Mouse (Mus musculus) liver, embryonic 16.5 days (tissue): ENCODE data around the gene Mrpl33. TPM values are rescaled to one million over a fixed set of nuclear protein-coding genes. Genes with fewer than 3 reads are reported as not detected.

Experiments used
- ATAC-seq: fragments of 200-750 bp; cut with Nextera tagmentation; 2 replicates; pipeline ENCODE4 v1.8.0; 2017; ENCODE audit warnings: low read depth, mild to moderate bottlenecking, moderate number of reproducible peaks, moderate library complexity
- H3K27ac ChIP-seq: fragments of 300-500 bp; sonication (generic); 2 replicates; pipeline ENCODE4 v1.5.1; 2014; ENCODE audit warnings: mild to moderate bottlenecking, low read length
- H3K27me3 ChIP-seq: fragments of 300-500 bp; sonication (generic); 2 replicates; pipeline ENCODE4 v1.6.1; 2014; ENCODE audit warnings: low read depth, low read length, mixed read lengths; ENCODE audit not compliant: control insufficient read depth, insufficient read depth
- H3K36me3 ChIP-seq: fragments of 300-500 bp; sonication (generic); 2 replicates; pipeline ENCODE4 v1.6.1; 2014; ENCODE audit warnings: mild to moderate bottlenecking; ENCODE audit not compliant: control insufficient read depth, insufficient read depth
- H3K4me1 ChIP-seq: fragments of 300-500 bp; sonication (generic); 2 replicates; pipeline ENCODE4 v1.6.1; 2014; ENCODE audit warnings: low read depth, low read length, mixed read lengths; ENCODE audit not compliant: control insufficient read depth
- H3K4me2 ChIP-seq: fragments of 300-500 bp; sonication (generic); 2 replicates; pipeline ENCODE4 v1.6.1; 2014; ENCODE audit warnings: low read depth, low read length, mixed read lengths
- H3K4me3 ChIP-seq: fragments of 300-500 bp; sonication (generic); 2 replicates; pipeline ENCODE4 v1.5.1; 2014; ENCODE audit warnings: low read depth, mild to moderate bottlenecking, low read length
- H3K9ac ChIP-seq: fragments of 300-500 bp; sonication (generic); 2 replicates; pipeline ENCODE4 v1.6.1; 2014; ENCODE audit warnings: low read depth, low read length
- H3K9me3 ChIP-seq: fragments of 300-500 bp; sonication (generic); replicated peaks from 2 replicates; pipeline ENCODE4 v1.6.1; 2016; ENCODE audit warnings: low read length; ENCODE audit not compliant: control insufficient read depth
- WGBS: fragments of 180-500 bp; shearing (Covaris S2); extraction: QIAGEN DNeasy Blood & Tissue Kit; methylation state at CpG from one replicate; pipeline ENCODE4 v1.1.7; 2014; ENCODE audit not compliant: insufficient replicate concordance; 5-methylcytosine and 5-hydroxymethylcytosine counted together
- polyA plus RNA-seq: library from polyadenylated mRNA; unstranded; fragments of >200 nt; fragmentation: Nextera tagmentation; extraction: Ambion mirVana; gene quantifications from 2 replicates; pipeline ENCODE4 v1.2.1, GENCODE M21; 2015

Mrpl33 gene
- 141 and 152 TPM in 2 replicates for polyA plus RNA-seq

GRCm38 (mm10) chr5:31596481-31597429, at the start of gene Mrpl33:
Mrpl33 (plus strand) TSS chr5:31596935.
- Histone ChIP-seq H3K4me3 (peak within 1 kb of the TSS; percentile 44), H3K4me1 (peaks cover 4% of the 10 kb centered on the region; the same call in 1 of the 2 replicates), H3K9me3 (no peaks in the 10 kb centered on the region), H3K36me3 (no peaks in the 10 kb centered on the region), H3K4me2 (peak within 1 kb of the TSS; percentile 62), H3K27ac (no peak within 1 kb of the TSS), H3K9ac (peak within 1 kb of the TSS; percentile 30; the same call in 1 of the 2 replicates), H3K27me3 (no peaks in the 10 kb centered on the region)
- WGBS = 7% methylated on average over 26 of the region's 26 CpGs
- ATAC-seq = 0 out of 2 replicates have a peak, but pooled peaks have one; percentile 24

GRCm38 (mm10) chr5:31559401-31559800, 37.3 kb upstream of the Mrpl33 start:
- Histone ChIP-seq H3K4me3 (no peak overlapping the region), H3K4me1 (no peaks in the 10 kb centered on the region)
- WGBS = 42% methylated on average over 1 of the region's 1 CpGs

GRCm38 (mm10) chr5:31560352-31560751, 36.4 kb upstream of the Mrpl33 start:
- ATAC-seq = no peak
- Histone ChIP-seq H3K4me1 (no peaks in the 10 kb centered on the region), H3K36me3 (no peaks in the 10 kb centered on the region; the same call in 1 of the 2 replicates), H3K4me3 (no peak overlapping the region), H3K27ac (no peak overlapping the region), H3K27me3 (no peaks in the 10 kb centered on the region), H3K4me2 (no peak overlapping the region), H3K9me3 (no peaks in the 10 kb centered on the region), H3K9ac (no peak overlapping the region)
- WGBS = 81% methylated on average over 2 of the region's 2 CpGs

More at GRCm38 (mm10) chr5:31559401-31559800, 37.3 kb upstream of the Mrpl33 start:
- ATAC-seq = no peak
- no peak overlapping the region for H3K9ac ChIP-seq
- H3K4me2 ChIP-seq = no peak overlapping the region
- no peak overlapping the region for H3K27ac ChIP-seq
- no peaks in the 10 kb centered on the region for H3K9me3 ChIP-seq
- H3K36me3 ChIP-seq = peaks cover 2% of the 10 kb centered on the region
- H3K27me3 ChIP-seq = no peaks in the 10 kb centered on the region

GRCm38 (mm10) chr5:31562036-31562666, 34.6 kb upstream of the Mrpl33 start:
- Histone ChIP-seq H3K4me2 (no peak overlapping the region), H3K4me3 (no peak overlapping the region), H3K27ac (no peak overlapping the region), H3K4me1 (no peaks in the 10 kb centered on the region), H3K36me3 (no peaks in the 10 kb centered on the region; the same call in 1 of the 2 replicates), H3K9ac (no peak overlapping the region), H3K9me3 (no peaks in the 10 kb centered on the region), H3K27me3 (no peaks in the 10 kb centered on the region)
- no peak for ATAC-seq
- 65% methylated on average over 7 of the region's 7 CpGs for WGBS

GRCm38 (mm10) chr5:31563496-31563895, 33.2 kb upstream of the Mrpl33 start:
- H3K36me3 ChIP-seq = no peaks in the 10 kb centered on the region; the same call in 1 of the 2 replicates
- no peak overlapping the region for H3K27ac ChIP-seq
- H3K9ac ChIP-seq = no peak overlapping the region

GRCm38 (mm10) chr5:31563905-31564304, 32.8 kb upstream of the Mrpl33 start:
- no peak for ATAC-seq
- no peaks in the 10 kb centered on the region for H3K9me3 ChIP-seq
- no peaks in the 10 kb centered on the region for H3K4me1 ChIP-seq
- no peak overlapping the region for H3K4me3 ChIP-seq
- H3K4me2 ChIP-seq = no peak overlapping the region
- H3K36me3 ChIP-seq = no peaks in the 10 kb centered on the region; the same call in 1 of the 2 replicates
- 35% methylated on average over 7 of the region's 7 CpGs for WGBS
- H3K9ac ChIP-seq = no peak overlapping the region
- H3K27ac ChIP-seq = no peak overlapping the region
- H3K27me3 ChIP-seq = no peaks in the 10 kb centered on the region

More at GRCm38 (mm10) chr5:31563496-31563895, 33.2 kb upstream of the Mrpl33 start:
- H3K9me3 ChIP-seq = no peaks in the 10 kb centered on the region
- no peak overlapping the region for H3K4me3 ChIP-seq
- no peak overlapping the region for H3K4me2 ChIP-seq
- no peaks in the 10 kb centered on the region for H3K4me1 ChIP-seq
- no peak for ATAC-seq
- WGBS = 10% methylated on average over 6 of the region's 6 CpGs
- no peaks in the 10 kb centered on the region for H3K27me3 ChIP-seq

GRCm38 (mm10) chr5:31564976-31565375, 31.8 kb upstream of the Mrpl33 start:
- Histone ChIP-seq H3K9ac (no peak overlapping the region), H3K9me3 (no peaks in the 10 kb centered on the region), H3K4me2 (no peak overlapping the region), H3K36me3 (no peaks in the 10 kb centered on the region; the same call in 1 of the 2 replicates), H3K27me3 (no peaks in the 10 kb centered on the region), H3K27ac (no peak overlapping the region), H3K4me3 (no peak overlapping the region), H3K4me1 (no peaks in the 10 kb centered on the region)
- ATAC-seq = no peak
- 67% methylated on average over 4 of the region's 4 CpGs for WGBS

- no peak overlapping the region for H3K9ac ChIP-seq
- no peaks in the 10 kb centered on the region; the same call in 1 of the 2 replicates for H3K36me3 ChIP-seq
- H3K4me1 ChIP-seq = no peaks in the 10 kb centered on the region
- H3K4me2 ChIP-seq = no peak overlapping the region
- no peak overlapping the region for H3K27ac ChIP-seq
- 84% methylated on average over 7 of the region's 7 CpGs for WGBS
- H3K4me3 ChIP-seq = no peak overlapping the region
- no peaks in the 10 kb centered on the region for H3K27me3 ChIP-seq
- H3K9me3 ChIP-seq = no peaks in the 10 kb centered on the region
- ATAC-seq = no peak
These were observed 30.7 kb upstream of the Mrpl33 start for GRCm38 (mm10) chr5:31566026-31566425.
